Comparison of ENCODE assay signal across 8 mouse cellular contexts in genomic region chr6:119480706-119481331, GRCm38 (mm10). TPM values are rescaled to one million over a fixed set of nuclear protein-coding genes. Genes with fewer than 3 reads are reported as not detected.
DNase-seq lines count a peak whose midpoint lies in the region; ATAC-seq and TF ChIP-seq lines count a peak whose summit lies in the region.

No protein-coding gene starts in this region.

- no peaks in the 10 kb centered on the region for H3K9me3 ChIP-seq in ES-Bruce4 (replicated peaks; ENCODE audit: control insufficient read depth, insufficient read depth, low read length, poor library complexity, severe bottlenecking)
- no peaks in the 10 kb centered on the region for H3K9me3 ChIP-seq in heart, embryonic 12.5 days (replicated peaks)

- no peaks in the 10 kb centered on the region for H3K4me1 ChIP-seq in ES-Bruce4 (ENCODE audit: control insufficient read depth, insufficient read depth, low read length)
- peaks cover 57% of the 10 kb centered on the region for H3K4me1 ChIP-seq in heart, embryonic 12.5 days (replicated peaks)

- no peaks in the 10 kb centered on the region for H3K36me3 ChIP-seq in ES-Bruce4 (ENCODE audit: control insufficient read depth, insufficient read depth, low read length, poor library complexity, severe bottlenecking)
- H3K36me3 ChIP-seq in heart, embryonic 12.5 days = peaks cover 19% of the 10 kb centered on the region

- H3K27me3 ChIP-seq in ES-Bruce4 (ENCODE audit: control insufficient read depth, insufficient read depth, low read length, poor library complexity, severe bottlenecking) = no peaks in the 10 kb centered on the region
- H3K27me3 ChIP-seq in heart, embryonic 12.5 days (replicated peaks) = no peaks in the 10 kb centered on the region

- intact Hi-C loops in gastrocnemius, postnatal 36 days (cut with DNase I) = no loop called here

- H3K9ac ChIP-seq in ES-Bruce4 (ENCODE audit: low read depth, poor library complexity, severe bottlenecking) = peak overlapping the region; percentile 73
- peak overlapping the region; percentile 99 for H3K9ac ChIP-seq in heart, embryonic 12.5 days

- H3K4me2 ChIP-seq in heart, embryonic 12.5 days = peak overlapping the region; percentile 100

- H3K27ac ChIP-seq in ES-Bruce4 (ENCODE audit: insufficient read depth, low read length) = no peak overlapping the region
- peak overlapping the region; percentile 99 for H3K27ac ChIP-seq in heart, embryonic 12.5 days (ENCODE audit: poor library complexity, severe bottlenecking)

- no peak for TF ChIP-seq EP300 in ES-Bruce4 (IDR thresholded peaks at IDR 0.05; ENCODE audit: insufficient read depth, low read depth, low read length)

- no peak for TF ChIP-seq POLR2A in ES-Bruce4 (IDR thresholded peaks at IDR 0.05; ENCODE audit: insufficient read depth, low read length)

- under 1% methylated on average over 33 of the region's 33 CpGs for WGBS in heart, embryonic 12.5 days

- no peak for ATAC-seq in heart, embryonic 12.5 days (ENCODE audit: insufficient number of reproducible peaks, low FRiP score)
- peak; percentile 13 for ATAC-seq in megakaryocyte progenitor cell, adult 5-6 weeks (replicated peaks; ENCODE audit: poor library complexity)

- H3K4me3 ChIP-seq in ES-Bruce4 (ENCODE audit: low read depth, low read length) = peak overlapping the region; percentile 82
- H3K4me3 ChIP-seq in heart, embryonic 12.5 days = peak overlapping the region; percentile 98

- DNase-seq in 416B (ENCODE audit: low read depth) = peak; percentile 38
- DNase-seq in cerebellum, postnatal 25 days = peak; percentile 59
- peak; percentile 22 for DNase-seq in layer of hippocampus, adult 9-11 months
- DNase-seq in spleen, postnatal 4 days (ENCODE audit: low spot score in 2 of 2) = peak; percentile 27 to 83
- DNase-seq in gastrocnemius, postnatal 36 days = no peak

- TF ChIP-seq CTCF in ES-Bruce4 (IDR thresholded peaks at IDR 0.05; ENCODE audit: low read depth, low read length) = no peak

RNA-seq across cellular contexts. Expression of gene Fbxl14, which starts 1.4 kb away (rescaled TPM):
- 30.9 and 37.9 TPM in 2 replicates for polyA plus RNA-seq in ES-Bruce4 (2011; ENCODE audit: insufficient read depth, insufficient read length, low read depth, missing spikeins)
- 4.0 and 4.1 TPM in 2 replicates for polyA plus RNA-seq in heart, embryonic 12.5 days (2016; fragmentation: Nextera tagmentation; extraction: Ambion mirVana)
- total RNA-seq in megakaryocyte progenitor cell, adult 5-6 weeks (2015) = 45.5 and 47.0 TPM in 2 replicates
- total RNA-seq in megakaryocyte progenitor cell, adult 5-6 weeks (2017) = 43.8 and 47.6 TPM in 2 replicates
- 10 to 100 TPM; 10.3 to 10.7 TPM for total RNA-seq in gastrocnemius, postnatal 36 days (2021)

Comparison
In these comparisons a context has a peak if more than half of its experiments do, and no peak if none do; other contexts are left out.
1. DNase-seq: peak in 416B (single experiment), cerebellum, postnatal 25 days (2 of 2), layer of hippocampus, adult 9-11 months (single experiment) and spleen, postnatal 4 days (2 of 2); none in gastrocnemius, postnatal 36 days (0 of 2).